Mouse (Mus musculus) olfactory bulb, adult 2 months (tissue): ENCODE data around the gene Tbc1d17.

Experiments
- CTCF ChIP-seq: fragments of 200-500 bp; IDR thresholded peaks from 2 replicates; pipeline ENCODE4 v1.5.1; 2012; ENCODE audit warnings: low read depth, mild to moderate bottlenecking, low read length, moderate library complexity; ENCODE audit not compliant: insufficient read depth
- POLR2A ChIP-seq: fragments of 200-500 bp; IDR thresholded peaks from 2 replicates; pipeline ENCODE4 v1.6.1; 2012; ENCODE audit warnings: mild to moderate bottlenecking, low read depth, low read length, moderate library complexity; ENCODE audit not compliant: insufficient read depth

GRCm38 (mm10) chr7:44810365-44810764 is 38.5 kb downstream of the Tbc1d17 start:
- no peak for TF ChIP-seq CTCF
- no peak for TF ChIP-seq POLR2A
